Comparison of ENCODE assay signal across 13 mouse cellular contexts in genomic region chr7:25154648-25155047, GRCm38 (mm10). TPM values are rescaled to one million over a fixed set of nuclear protein-coding genes. Genes with fewer than 3 reads are reported as not detected.
A peak's percentile ranks its signal among the peaks of the same experiment; 100 is the strongest.
DNase-seq lines count a peak whose midpoint lies in the region; ATAC-seq and TF ChIP-seq lines count a peak whose summit lies in the region.
"Had no signal": no experiment of that assay in that cellular context is flagged by ENCODE, and none has a peak within 500 bp of the region (broad histone marks: within the 10 kb centered on the region; RNA-seq: fewer than 3 reads in every experiment).

No protein-coding gene starts in this region.

- no peak overlapping the region for H3K4me3 ChIP-seq in heart, embryonic 11.5 days (ENCODE audit: low read depth, low read length)
- peak overlapping the region; percentile 3 for H3K4me3 ChIP-seq in bone marrow, adult 2 months (replicated peaks; ENCODE audit: control insufficient read depth, low read depth, low read length)
- H3K4me3 ChIP-seq in limb, embryonic 10.5 days, result no peak overlapping the region
- no peak overlapping the region for H3K4me3 ChIP-seq in cerebellum, adult 2 months (replicated peaks; ENCODE audit: insufficient read depth, low read depth, low read length)
- H3K4me3 ChIP-seq: embryonic facial prominence, embryonic 13.5 days; stomach, embryonic 15.5 days had no signal

- H3K27ac ChIP-seq in heart, embryonic 11.5 days (ENCODE audit: low read depth, low read length), result no peak overlapping the region
- H3K27ac ChIP-seq in bone marrow, adult 2 months (ENCODE audit: control insufficient read depth, insufficient read depth, low read depth, low read length, poor library complexity), result no peak overlapping the region
- H3K27ac ChIP-seq in limb, embryonic 10.5 days, result peak overlapping the region; percentile 90
- no peak overlapping the region for H3K27ac ChIP-seq in cerebellum, adult 2 months (ENCODE audit: insufficient read depth, low read length)
- H3K27ac ChIP-seq: embryonic facial prominence, embryonic 13.5 days; stomach, embryonic 15.5 days had no signal

- no peaks in the 10 kb centered on the region for H3K36me3 ChIP-seq in heart, embryonic 11.5 days (ENCODE audit: control insufficient read depth, insufficient read depth, low read length)
- no peaks in the 10 kb centered on the region for H3K36me3 ChIP-seq in limb, embryonic 10.5 days
- H3K36me3 ChIP-seq: embryonic facial prominence, embryonic 13.5 days; stomach, embryonic 15.5 days had no signal

- WGBS in heart, embryonic 11.5 days (ENCODE audit: insufficient replicate concordance), result 70% methylated on average over 4 of the region's 4 CpGs
- 54% methylated on average over 4 of the region's 4 CpGs for WGBS in bone marrow, adult 2 months
- 77% methylated on average over 4 of the region's 4 CpGs for WGBS in limb, embryonic 10.5 days
- 50% methylated on average over 4 of the region's 4 CpGs for WGBS in cerebellum, adult 2 months

- no peak overlapping the region for H3K4me2 ChIP-seq in heart, embryonic 11.5 days

- H3K4me1 ChIP-seq in heart, embryonic 11.5 days (ENCODE audit: control insufficient read depth, insufficient read depth, low read length), result peaks cover 22% of the 10 kb centered on the region
- H3K4me1 ChIP-seq in bone marrow, adult 2 months (ENCODE audit: control insufficient read depth, insufficient read depth, low read length), result peaks cover 13% of the 10 kb centered on the region
- peaks cover 74% of the 10 kb centered on the region for H3K4me1 ChIP-seq in limb, embryonic 10.5 days
- H3K4me1 ChIP-seq in cerebellum, adult 2 months (ENCODE audit: control insufficient read depth, insufficient read depth, low read length), result peaks cover 23% of the 10 kb centered on the region

- no peak for TF ChIP-seq POLR2A in bone marrow, adult 2 months (IDR thresholded peaks at IDR 0.05; ENCODE audit: borderline replicate concordance, control insufficient read depth, low read depth, low read length)
- no peak for TF ChIP-seq POLR2A in cerebellum, adult 2 months (IDR thresholded peaks at IDR 0.05; ENCODE audit: borderline replicate concordance, insufficient read depth, low read length)

- H3K9me3 ChIP-seq in heart, embryonic 11.5 days (replicated peaks; ENCODE audit: control insufficient read depth, low read length), result no peaks in the 10 kb centered on the region
- no peaks in the 10 kb centered on the region for H3K9me3 ChIP-seq in limb, embryonic 10.5 days (replicated peaks)
- H3K9me3 ChIP-seq: embryonic facial prominence, embryonic 13.5 days; stomach, embryonic 15.5 days had no signal

- DNase-seq in heart, adult 8-10 months (ENCODE audit: low spot score), result no peak
- DNase-seq in limb, embryonic 10.5 days (ENCODE audit: low spot score), result no peak
- DNase-seq in naive thymus-derived CD4-positive, alpha-beta T cell, adult 2 months (ENCODE audit: low read depth), result peak; percentile 59
- DNase-seq in adrenal gland, postnatal 4 days (ENCODE audit: low spot score in 2 of 2), result no peak
- DNase-seq in lung, adult 18-20 months, result no peak
- no peak for DNase-seq in cerebellum, adult 2 months
- DNase-seq: adrenal gland, postnatal 36 days; kidney, postnatal 25 days; lung, adult 2 months had no signal

- H3K9ac ChIP-seq in heart, embryonic 11.5 days (ENCODE audit: low read depth, low read length), result peak overlapping the region; percentile 28; the same call in 1 of the 2 replicates
- H3K9ac ChIP-seq: stomach, embryonic 15.5 days had no signal

- peaks cover 72% of the 10 kb centered on the region for H3K27me3 ChIP-seq in heart, embryonic 11.5 days (ENCODE audit: control insufficient read depth, insufficient read depth, low read length)
- peaks cover 63% of the 10 kb centered on the region for H3K27me3 ChIP-seq in limb, embryonic 10.5 days (ENCODE audit: low read depth, poor library complexity, severe bottlenecking)
- H3K27me3 ChIP-seq in cerebellum, adult 2 months (ENCODE audit: control insufficient read depth, insufficient read depth, low read length), result no peaks in the 10 kb centered on the region

- no peak for ATAC-seq in heart, embryonic 11.5 days (replicated peaks; ENCODE audit: insufficient number of reproducible peaks, low FRiP score, low TSS enrichment)

- TF ChIP-seq CTCF in bone marrow, adult 2 months (IDR thresholded peaks at IDR 0.05; ENCODE audit: control insufficient read depth, insufficient read depth, low read length), result no peak
- no peak for TF ChIP-seq CTCF in cerebellum, adult 2 months (IDR thresholded peaks at IDR 0.05; ENCODE audit: borderline replicate concordance, insufficient read depth, low read depth, low read length)

RNA-seq across cellular contexts. Expression of gene Pou2f2, which starts 24.9 kb away (rescaled TPM):
- 0.68 and 0.83 TPM in 2 replicates for polyA plus RNA-seq in heart, embryonic 11.5 days (2014; fragmentation: Nextera tagmentation; extraction: Ambion mirVana)
- total RNA-seq in heart, adult 8-10 months (2022), result under 1 TPM; 0.49 to 0.72 (median 0.55) TPM
- polyA plus RNA-seq in bone marrow, adult 2 months (2011; ENCODE audit: insufficient read depth, insufficient read length, low replicate concordance, missing spikeins), result 7.8 and 16.8 TPM in 2 replicates
- polyA plus RNA-seq in limb, embryonic 10.5 days (2016; fragmentation: Nextera tagmentation; extraction: Ambion mirVana), result 3.3 and 4.1 TPM in 2 replicates
- total RNA-seq in adrenal gland, postnatal 4 days (2021), result 1 to 10 TPM; 3.7 to 4.1 TPM
- polyA plus RNA-seq in cerebellum, adult 2 months (2012; rRNA removed), result 8.4 and 10.6 TPM in 2 replicates
